Mouse (Mus musculus) C2C12 (cell line): ENCODE data around the gene Ppfia1.

Experiments
- CTCF ChIP-seq: IDR thresholded peaks from one replicate; pipeline ENCODE4 v1.5.1; 2011; ENCODE audit not compliant: control insufficient read depth, insufficient read depth, insufficient read length
- USF1 ChIP-seq: IDR thresholded peaks from one replicate; pipeline ENCODE4 v1.6.1; 2011; ENCODE audit warnings: low read depth, mild to moderate bottlenecking, control low read depth, moderate library complexity

GRCm38 (mm10) chr7:144582284-144582980 lies 28.9 kb upstream of the Ppfia1 start, which contains the start of gene Fadd:
- no peak for TF ChIP-seq CTCF
- no peak for TF ChIP-seq USF1
